Mouse (Mus musculus) G1E (cell line): ENCODE data around the gene Dtymk.

Source experiments
- CTCF ChIP-seq: IDR thresholded peaks from 2 replicates; pipeline ENCODE4 v1.5.1; 2012; ENCODE audit warnings: low read depth, low read length, inconsistent platforms, mixed read lengths
- GATA1 ChIP-seq: IDR thresholded peaks from 2 replicates; pipeline ENCODE4 v1.6.1; 2012; ENCODE audit warnings: borderline replicate concordance, low read length, inconsistent platforms, mixed read lengths
- GATA2 ChIP-seq: IDR thresholded peaks from 2 replicates; pipeline ENCODE4 v1.6.1; 2012; ENCODE audit warnings: low read depth, low read length, inconsistent platforms, borderline replicate concordance
- POLR2AphosphoS5 ChIP-seq: IDR thresholded peaks from 2 replicates; pipeline ENCODE4 v1.6.1; 2012; ENCODE audit warnings: low read depth, low read length, inconsistent platforms; ENCODE audit not compliant: insufficient replicate concordance
- TAL1 ChIP-seq: conservative IDR thresholded peaks from 2 replicates; pipeline ENCODE4 v1.6.1; 2012; ENCODE audit warnings: low read depth, low read length, inconsistent platforms, mixed read lengths

DNA sequence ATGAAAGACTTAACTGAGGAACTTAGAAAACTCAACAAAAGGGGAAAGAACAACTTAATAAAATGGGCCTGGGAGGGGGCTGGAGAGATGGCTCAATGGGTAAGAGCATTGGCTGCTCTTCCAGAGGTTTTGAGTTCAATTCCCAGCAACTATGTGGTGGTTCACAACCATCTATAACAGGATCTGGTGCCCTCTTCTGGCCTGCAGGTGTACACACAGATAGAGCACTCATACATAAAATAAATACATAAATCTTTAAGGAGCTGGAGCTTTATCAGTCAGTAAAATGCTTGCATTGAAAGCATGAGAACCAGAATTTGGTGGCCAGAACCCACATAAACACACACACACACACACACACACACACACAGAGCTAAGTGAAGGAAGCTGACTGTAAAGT lies 58.8 kb downstream of the Dtymk start:
- TF ChIP-seq CTCF (no peak), TAL1 (no peak), GATA1 (no peak), GATA2 (no peak), POLR2AphosphoS5 (no peak)
